Comparison of ENCODE assay signal across 8 mouse cellular contexts in the genomic region with DNA sequence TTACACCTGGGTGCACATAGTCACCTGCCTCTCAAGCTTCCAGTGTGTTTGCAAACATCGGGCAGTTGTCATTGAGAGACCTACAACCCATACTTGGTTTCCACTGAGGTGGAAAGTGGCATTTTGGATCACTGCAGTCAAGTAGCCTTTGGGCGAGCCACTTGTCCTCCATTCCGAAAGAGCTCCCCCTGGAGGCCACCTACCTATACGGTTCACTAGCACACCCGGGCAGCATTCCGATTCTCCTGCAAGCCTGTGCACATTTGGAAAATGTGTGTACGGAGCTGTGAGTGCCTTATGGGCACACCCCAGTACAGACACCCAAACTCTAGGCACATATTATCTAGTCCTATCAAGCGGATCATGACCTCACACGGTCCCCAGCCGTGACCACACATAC. TPM values are rescaled to one million over a fixed set of nuclear protein-coding genes. Genes with fewer than 3 reads are reported as not detected.
DNase-seq lines count a peak whose midpoint lies in the region; ATAC-seq and TF ChIP-seq lines count a peak whose summit lies in the region.
"Had no signal": no experiment of that assay in that cellular context is flagged by ENCODE, and none has a peak within 500 bp of the region (broad histone marks: within the 10 kb centered on the region; RNA-seq: fewer than 3 reads in every experiment).

No protein-coding gene starts in this region.

- peak; percentile 75; the same call in 1 of the 2 replicates for ATAC-seq in erythroblast, adult 5-6 weeks (replicated peaks; ENCODE audit: low FRiP score, poor library complexity, severe bottlenecking)
- ATAC-seq: forebrain, embryonic 15.5 days had no signal

- no peak overlapping the region for H3K27ac ChIP-seq in CH12.LX (ENCODE audit: insufficient read depth, low read depth)
- H3K27ac ChIP-seq in ES-Bruce4 (ENCODE audit: insufficient read depth, low read length) = no peak overlapping the region
- H3K27ac ChIP-seq: forebrain, embryonic 15.5 days had no signal

- in situ Hi-C loops in CH12.LX (cut with MboI; ENCODE audit: low pct_ligation_motif_present, low pct_unique_long_range_greater_than_20kb, low sequenced_read_pairs) = loop anchor here (10.0 kb wide), 1 partner anchor 75 kb away; no protein-coding TSS in a partner anchor

- H3K27me3 ChIP-seq in CH12.LX (replicated peaks) = peaks cover 30% of the 10 kb centered on the region
- no peaks in the 10 kb centered on the region for H3K27me3 ChIP-seq in ES-Bruce4 (ENCODE audit: control insufficient read depth, insufficient read depth, low read length, poor library complexity, severe bottlenecking)
- H3K27me3 ChIP-seq: forebrain, embryonic 15.5 days had no signal

- no peaks in the 10 kb centered on the region for H3K36me3 ChIP-seq in CH12.LX (replicated peaks in 1 of 2; ENCODE audit: control insufficient read depth in 1 of 2, insufficient read depth in 1 of 2, low read length in 1 of 2)
- H3K36me3 ChIP-seq in ES-Bruce4 (ENCODE audit: control insufficient read depth, insufficient read depth, low read length, poor library complexity, severe bottlenecking) = no peaks in the 10 kb centered on the region

- H3K9ac ChIP-seq in CH12.LX (ENCODE audit: insufficient read depth, low read depth) = no peak overlapping the region
- no peak overlapping the region for H3K9ac ChIP-seq in ES-Bruce4 (ENCODE audit: low read depth, poor library complexity, severe bottlenecking)
- H3K9ac ChIP-seq: forebrain, embryonic 15.5 days had no signal

- H3K4me3 ChIP-seq in CH12.LX (replicated peaks in 1 of 3; ENCODE audit: low read depth in 2 of 3, low read length in 2 of 3, poor library complexity in 1 of 3) = no peak overlapping the region
- H3K4me3 ChIP-seq in ES-Bruce4 (ENCODE audit: low read depth, low read length) = no peak overlapping the region
- H3K4me3 ChIP-seq: forebrain, embryonic 15.5 days had no signal

- no peaks in the 10 kb centered on the region for H3K79me2 ChIP-seq in CH12.LX (replicated peaks; ENCODE audit: control insufficient read depth, extremely low read depth, insufficient read depth, poor library complexity, severe bottlenecking)

- TF ChIP-seq POLR2A in CH12.LX (IDR thresholded peaks at IDR 0.05; ENCODE audit: low read depth, low read length) = no peak
- TF ChIP-seq POLR2A in ES-Bruce4 (IDR thresholded peaks at IDR 0.05; ENCODE audit: insufficient read depth, low read length) = no peak

- TF ChIP-seq EP300 in CH12.LX (IDR thresholded peaks at IDR 0.05; ENCODE audit: low read length) = no peak
- no peak for TF ChIP-seq EP300 in ES-Bruce4 (IDR thresholded peaks at IDR 0.05; ENCODE audit: insufficient read depth, low read depth, low read length)

- H3K4me2 ChIP-seq in CH12.LX (ENCODE audit: insufficient read depth, low read depth, poor library complexity, severe bottlenecking) = no peak overlapping the region
- H3K4me2 ChIP-seq: forebrain, embryonic 15.5 days had no signal

- TF ChIP-seq RAD21 in CH12.LX (IDR thresholded peaks at IDR 0.05; ENCODE audit: low read depth, low read length) = no peak; the same call in none of the 2 replicates

- peaks cover 4% of the 10 kb centered on the region for H3K9me3 ChIP-seq in CH12.LX (replicated peaks; ENCODE audit: low read length)
- H3K9me3 ChIP-seq in ES-Bruce4 (replicated peaks; ENCODE audit: control insufficient read depth, insufficient read depth, low read length, poor library complexity, severe bottlenecking) = no peaks in the 10 kb centered on the region

- dilution Hi-C loops in CH12.LX (cut with MboI; ENCODE audit: extremely low pct_ligation_motif_present, extremely low pct_unique_long_range_greater_than_20kb, low sequenced_read_pairs) = no loop called here

- intact Hi-C loops in heart, postnatal 14 days (cut with DNase I) = no loop called here

- TF ChIP-seq CTCF in CH12.LX (conservative IDR thresholded peaks at IDR 0.05 in 1 of 2, IDR thresholded peaks at IDR 0.05 in 1 of 2; ENCODE audit: low read depth in 2 of 2, low read length in 2 of 2) (peak; percentile 45 to 59; a peak in 3 of 4 replicates), ES-Bruce4 (IDR thresholded peaks at IDR 0.05; ENCODE audit: low read depth, low read length) (peak; percentile 80)

- peak; percentile 11 to 12 for DNase-seq in kidney, postnatal 4 days
- DNase-seq in kidney, adult 9 months = no peak
- DNase-seq in CH12.LX (ENCODE audit: extremely low read depth) = peak; percentile 26
- DNase-seq in heart, postnatal 14 days = no peak
- DNase-seq in urinary bladder, adult 18-20 months (ENCODE audit: low spot score in 2 of 2) = no peak

- H3K4me1 ChIP-seq in CH12.LX (ENCODE audit: control insufficient read depth in 1 of 2, insufficient read depth in 2 of 2) = no peaks in the 10 kb centered on the region
- H3K4me1 ChIP-seq in ES-Bruce4 (ENCODE audit: control insufficient read depth, insufficient read depth, low read length) = no peaks in the 10 kb centered on the region
- H3K4me1 ChIP-seq: forebrain, embryonic 15.5 days had no signal

TF ChIP-seq in CH12.LX, 34 proteins besides CTCF, POLR2A, EP300 and RAD21:
- no peak for TF ChIP-seq USF1 (IDR thresholded peaks at IDR 0.05; ENCODE audit: low read depth, low read length)
- TF ChIP-seq ZNF384 (IDR thresholded peaks at IDR 0.05; ENCODE audit: low read depth, low read length) = no peak
- peak; percentile 47 for TF ChIP-seq SMC3 (IDR thresholded peaks at IDR 0.05; ENCODE audit: low read depth, low read length)
- no peak for TF ChIP-seq MAX (IDR thresholded peaks at IDR 0.05; ENCODE audit: low read length)

RNA-seq across cellular contexts. Expression of a gene that starts 38.4 kb away (rescaled TPM):
- not detected in 2 replicates for total RNA-seq in CH12.LX (2012; rRNA removed)
- not detected in 2 replicates for total RNA-seq in CH12.LX (2014; rRNA removed)
- not detected in 2 replicates for polyA plus RNA-seq in CH12.LX (2012; ENCODE audit: insufficient read length, low read depth)
- polyA plus RNA-seq in ES-Bruce4 (2011; ENCODE audit: insufficient read depth, insufficient read length, low read depth, missing spikeins) = 0.56 and 1.0 TPM in 2 replicates
- total RNA-seq in erythroblast, adult 5-6 weeks (2015; ENCODE audit: low replicate concordance) = not detected in 2 replicates
- total RNA-seq in erythroblast, adult 5-6 weeks (2017; ENCODE audit: low replicate concordance) = not detected in 2 replicates
- total RNA-seq in heart, postnatal 14 days (2021) = not detected

Comparison
In these comparisons a context has a peak if more than half of its experiments do, and no peak if none do; other contexts are left out.
1. DNase-seq: peak in kidney, postnatal 4 days (2 of 2) and CH12.LX (single experiment); none in kidney, adult 9 months (single experiment), heart, postnatal 14 days (0 of 2) and urinary bladder, adult 18-20 months (0 of 2).